Mouse (Mus musculus): Measurements from ENCODE around the gene Wdr1. TPM values are rescaled to one million over a fixed set of nuclear protein-coding genes. Genes with fewer than 3 reads are reported as not detected.

Wdr1 gene
- total and polyA plus RNA-seq, 3 experiments, result 108 to 173 (median 142) TPM

DNA sequence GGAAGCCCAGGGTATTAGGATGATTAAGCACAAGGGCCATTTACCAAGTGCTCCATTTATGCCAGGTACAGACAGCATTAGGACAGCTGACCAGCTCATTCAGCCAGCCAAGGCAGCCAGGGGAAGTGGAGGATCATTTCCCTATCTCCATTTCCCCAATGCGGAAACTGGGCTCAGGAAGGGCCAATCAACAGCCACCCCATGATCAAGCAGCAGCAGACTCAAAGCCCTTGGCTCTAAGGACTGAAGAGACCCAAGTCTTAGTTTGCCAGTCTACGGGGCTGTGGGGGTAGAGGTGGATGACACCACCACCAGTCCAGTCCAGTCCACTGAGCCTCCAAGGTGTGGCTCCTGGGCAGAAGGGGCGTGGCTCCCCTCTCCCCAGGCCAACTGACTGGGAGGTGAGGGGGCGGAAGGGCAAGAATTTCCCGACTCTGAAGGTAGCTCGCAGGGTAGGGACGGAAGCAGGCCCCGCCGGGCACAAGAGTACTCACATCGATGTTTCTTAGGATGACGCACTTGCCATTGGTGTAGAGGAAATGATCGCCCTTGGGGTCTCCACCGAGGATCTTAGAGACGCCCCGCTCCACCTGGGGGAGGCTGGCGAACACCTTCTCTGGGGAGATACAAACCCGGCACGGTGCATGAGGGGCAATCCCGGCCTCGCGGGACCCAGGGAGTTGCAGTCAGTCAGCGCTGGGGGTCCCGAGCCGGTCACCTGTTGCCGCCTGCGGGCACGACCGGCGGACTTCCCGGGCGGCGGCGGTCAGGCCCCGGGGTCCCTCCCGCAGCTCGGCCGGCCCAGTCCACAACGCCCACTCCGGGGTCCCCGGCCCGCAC, 2.2 kb downstream of the Wdr1 start:
- no peaks in the 10 kb centered on the region for H3K9me3 ChIP-seq (replicated peaks; ENCODE audit: low read length)
- TF ChIP-seq UBTF (IDR thresholded peaks at IDR 0.05; ENCODE audit: low read depth, low read length) (0 out of 2 replicates have a peak, but pooled peaks have one; percentile 51), RCOR1 (conservative IDR thresholded peaks at IDR 0.05; ENCODE audit: low read depth, low read length) (no peak), GABPA (IDR thresholded peaks at IDR 0.05; ENCODE audit: insufficient replicate concordance, low read depth, low read length) (no peak), POLR2A (IDR thresholded peaks at IDR 0.05; ENCODE audit: low read depth, low read length) (no peak), ZMIZ1 (IDR thresholded peaks at IDR 0.05; ENCODE audit: low read depth, low read length) (no peak), ETS1 (conservative IDR thresholded peaks at IDR 0.05; ENCODE audit: low read depth, low read length) (no peak), EP300 (IDR thresholded peaks at IDR 0.05; ENCODE audit: low read length) (0 out of 2 replicates have a peak, but pooled peaks have one; percentile 18), ELF1 (IDR thresholded peaks at IDR 0.05; ENCODE audit: low read depth, low read length) (peak; percentile 65), CTCF (conservative IDR thresholded peaks at IDR 0.05 in 1 of 2, IDR thresholded peaks at IDR 0.05 in 1 of 2; ENCODE audit: low read depth in 2 of 2, low read length in 2 of 2) (no peak), MAZ (IDR thresholded peaks at IDR 0.05; ENCODE audit: low read depth, low read length) (no peak)
- H3K9ac ChIP-seq (ENCODE audit: insufficient read depth, low read depth), result peak overlapping the region; percentile 93
- H3K4me2 ChIP-seq (ENCODE audit: insufficient read depth, low read depth, poor library complexity, severe bottlenecking), result peak overlapping the region; percentile 41
- peak overlapping the region; percentile 80 to 89 (median 81) for H3K4me3 ChIP-seq (replicated peaks in 1 of 3; ENCODE audit: low read depth in 2 of 3, low read length in 2 of 3, poor library complexity in 1 of 3)
- H3K4me1 ChIP-seq (ENCODE audit: control insufficient read depth in 1 of 2, insufficient read depth in 2 of 2), result peaks cover 3 to 31% of the 10 kb centered on the region in 2 experiments; a peak in 3 of 4 replicates
- H3K27ac ChIP-seq (ENCODE audit: insufficient read depth, low read depth), result peak overlapping the region; percentile 12
- H3K79me2 ChIP-seq (replicated peaks; ENCODE audit: control insufficient read depth, extremely low read depth, insufficient read depth, poor library complexity, severe bottlenecking), result peaks cover 21% of the 10 kb centered on the region
- peak; percentile 49 for DNase-seq (ENCODE audit: extremely low read depth)
- peaks cover 29 to 43% of the 10 kb centered on the region in 2 experiments for H3K36me3 ChIP-seq (replicated peaks in 1 of 2; ENCODE audit: control insufficient read depth in 1 of 2, insufficient read depth in 1 of 2, low read length in 1 of 2)
- in situ Hi-C loops (cut with MboI; ENCODE audit: low pct_ligation_motif_present, low pct_unique_long_range_greater_than_20kb, low sequenced_read_pairs) (no loop called here), dilution Hi-C loops (cut with MboI; ENCODE audit: extremely low pct_ligation_motif_present, extremely low pct_unique_long_range_greater_than_20kb, low sequenced_read_pairs) (no loop called here)
- no peaks in the 10 kb centered on the region for H3K27me3 ChIP-seq (replicated peaks)

DNA sequence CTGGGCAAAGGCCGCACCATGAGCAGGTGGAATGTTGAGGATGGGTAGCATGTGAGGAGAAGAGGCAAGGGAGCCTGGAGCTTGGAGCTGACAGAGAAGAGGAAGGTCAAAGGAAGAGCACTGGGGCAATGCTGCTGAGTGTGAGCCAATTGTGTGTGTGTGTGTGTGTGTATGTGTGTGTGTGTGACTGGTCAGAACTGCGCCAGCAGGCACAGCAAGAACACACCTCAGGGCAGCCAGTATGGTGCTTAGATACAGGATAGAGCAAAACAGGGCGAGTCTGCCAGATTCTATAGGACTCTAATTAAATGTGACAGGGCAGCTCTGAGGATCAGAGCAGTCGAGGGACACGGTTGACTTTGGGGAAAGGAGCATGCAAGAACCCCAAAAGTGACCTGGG, 4.2 kb downstream of the Wdr1 start:
- dilution Hi-C loops (cut with MboI; ENCODE audit: extremely low pct_ligation_motif_present, extremely low pct_unique_long_range_greater_than_20kb, low sequenced_read_pairs), result no loop called here

More for the DNA sequence above, 4.2 kb downstream of the Wdr1 start:
- DNase-seq (ENCODE audit: extremely low read depth), result no peak
- no peak overlapping the region for H3K9ac ChIP-seq (ENCODE audit: insufficient read depth, low read depth)
- no peaks in the 10 kb centered on the region for H3K9me3 ChIP-seq (replicated peaks; ENCODE audit: low read length)
- TF ChIP-seq KAT2A (IDR thresholded peaks at IDR 0.05; ENCODE audit: insufficient replicate concordance, low read length) (no peak), MAZ (IDR thresholded peaks at IDR 0.05; ENCODE audit: low read depth, low read length) (no peak), USF2 (conservative IDR thresholded peaks at IDR 0.05; ENCODE audit: low read depth, low read length) (no peak), RAD21 (IDR thresholded peaks at IDR 0.05; ENCODE audit: low read depth, low read length) (no peak), JUND (conservative IDR thresholded peaks at IDR 0.05; ENCODE audit: low read depth, low read length) (no peak), E2F4 (IDR thresholded peaks at IDR 0.05; ENCODE audit: insufficient replicate concordance, low read depth, low read length) (no peak), CHD2 (IDR thresholded peaks at IDR 0.05; ENCODE audit: low read length) (no peak), PAX5 (IDR thresholded peaks at IDR 0.05; ENCODE audit: low read length) (no peak), MAFK (IDR thresholded peaks at IDR 0.05; ENCODE audit: insufficient replicate concordance, low read length) (no peak), USF1 (IDR thresholded peaks at IDR 0.05; ENCODE audit: low read depth, low read length) (no peak), IRF4 (IDR thresholded peaks at IDR 0.05; ENCODE audit: low read depth, low read length) (no peak), POLR2A (IDR thresholded peaks at IDR 0.05; ENCODE audit: low read depth, low read length) (no peak), ELF1 (IDR thresholded peaks at IDR 0.05; ENCODE audit: low read depth, low read length) (no peak), EP300 (IDR thresholded peaks at IDR 0.05; ENCODE audit: low read length) (no peak), NELFE (IDR thresholded peaks at IDR 0.05; ENCODE audit: low read depth, low read length) (no peak), MXI1 (IDR thresholded peaks at IDR 0.05; ENCODE audit: low read depth, low read length) (no peak), RCOR1 (conservative IDR thresholded peaks at IDR 0.05; ENCODE audit: low read depth, low read length) (no peak)
- peaks cover 40 to 63% of the 10 kb centered on the region in 2 experiments for H3K36me3 ChIP-seq (replicated peaks in 1 of 2; ENCODE audit: control insufficient read depth in 1 of 2, insufficient read depth in 1 of 2, low read length in 1 of 2)
- H3K27me3 ChIP-seq (replicated peaks), result no peaks in the 10 kb centered on the region
- H3K79me2 ChIP-seq (replicated peaks; ENCODE audit: control insufficient read depth, extremely low read depth, insufficient read depth, poor library complexity, severe bottlenecking), result peaks cover 29% of the 10 kb centered on the region
- in situ Hi-C loops (cut with MboI; ENCODE audit: low pct_ligation_motif_present, low pct_unique_long_range_greater_than_20kb, low sequenced_read_pairs), result no loop called here
- no peak overlapping the region for H3K4me3 ChIP-seq (replicated peaks in 1 of 3; ENCODE audit: low read depth in 2 of 3, low read length in 2 of 3, poor library complexity in 1 of 3)
- no peak overlapping the region for H3K4me2 ChIP-seq (ENCODE audit: insufficient read depth, low read depth, poor library complexity, severe bottlenecking)
- peaks cover 3 to 31% of the 10 kb centered on the region in 2 experiments; a peak in 3 of 4 replicates for H3K4me1 ChIP-seq (ENCODE audit: control insufficient read depth in 1 of 2, insufficient read depth in 2 of 2)
- H3K27ac ChIP-seq (ENCODE audit: insufficient read depth, low read depth), result no peak overlapping the region
